Mouse (Mus musculus): ENCODE measurements at regions not wholly inside any gene's neighbourhood (a gene's known extent, or its start where the extent isn't known, plus 50 kb on each side); places are given as distances from the start of the nearest gene placed in this dataset.
"Not testable (repeated sequence)": the region's sequence is repeated elsewhere in the genome, so short reads cannot be mapped to it uniquely, and the experiment has no call there.

DNA sequence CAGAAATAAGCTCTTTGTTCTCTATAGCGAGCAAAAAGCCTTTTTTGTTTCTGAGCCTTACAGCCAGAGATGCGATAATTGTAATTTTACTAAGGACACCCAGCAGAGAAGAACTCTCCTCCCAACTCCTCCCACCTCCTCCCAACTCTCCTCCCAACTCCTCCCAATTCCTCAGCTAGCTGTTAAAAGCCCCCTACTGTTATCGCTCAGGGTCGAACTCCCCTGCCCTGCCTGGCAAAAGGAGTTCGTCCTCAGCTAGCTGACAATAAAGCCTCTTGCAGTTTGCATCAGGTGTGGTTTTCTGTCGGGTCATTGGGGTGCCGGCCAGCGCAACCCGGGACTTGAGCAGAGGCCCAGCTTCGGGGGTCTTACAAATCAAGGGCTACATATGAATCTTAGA, 99.5 kb upstream of the Thpo start:
- TF ChIP-seq POLR2A (IDR thresholded peaks at IDR 0.05; ENCODE audit: low read depth, low read length); CTCF (IDR thresholded peaks at IDR 0.05; ENCODE audit: extremely low read depth, insufficient read depth, insufficient read length, insufficient replicate concordance): not testable (repeated sequence)
